Mouse (Mus musculus): ENCODE data around the gene Cnnm4. TPM values are rescaled to one million over a fixed set of nuclear protein-coding genes. Genes with fewer than 3 reads are reported as not detected.

The Cnnm4 gene
- polyA plus RNA-seq, 1 experiment from 2014 or later: 11.4 TPM

DNA sequence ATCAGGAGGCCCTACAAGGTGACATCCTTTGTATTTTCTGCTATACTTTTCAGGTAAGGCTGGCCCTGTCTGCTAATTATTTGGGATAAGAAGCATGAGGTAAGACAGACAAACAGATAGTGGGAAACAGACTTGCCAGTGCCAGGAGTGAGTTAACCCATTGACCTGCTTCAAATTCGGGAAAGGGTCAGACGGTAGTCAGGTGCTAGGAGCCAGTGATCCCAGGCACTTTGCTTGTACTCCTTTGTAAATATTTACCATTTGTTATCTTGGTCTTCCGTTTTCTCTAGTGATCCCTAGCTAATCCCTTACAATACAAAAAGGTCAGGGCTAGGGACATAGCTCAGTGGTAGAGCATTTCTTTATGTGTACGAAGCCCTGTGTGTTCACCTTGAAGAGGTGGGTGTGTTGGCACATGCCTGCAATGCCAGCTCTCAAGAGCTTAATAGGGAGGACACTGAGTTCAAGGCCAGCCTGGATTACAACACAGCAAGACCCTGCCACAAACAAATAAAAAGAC lies 5.7 kb upstream of the Cnnm4 start:
- WGBS: 86% methylated on average over 4 of the region's 4 CpGs
- Histone ChIP-seq H3K9me3 (ENCODE audit: control insufficient read depth, low read length) (no peaks in the 10 kb centered on the region), H3K4me3 (ENCODE audit: low read length) (no peak overlapping the region), H3K9ac (ENCODE audit: low read depth, low read length) (no peak overlapping the region), H3K36me3 (ENCODE audit: control insufficient read depth, insufficient read depth, low read length) (no peaks in the 10 kb centered on the region), H3K4me2 (ENCODE audit: low read length) (no peak overlapping the region), H3K27me3 (replicated peaks; ENCODE audit: control insufficient read depth, insufficient read depth, low read length) (no peaks in the 10 kb centered on the region), H3K4me1 (ENCODE audit: control insufficient read depth, insufficient read depth, low read depth, low read length) (peaks cover 7% of the 10 kb centered on the region), H3K27ac (ENCODE audit: low read depth, low read length) (no peak overlapping the region)
- ATAC-seq: no peak

DNA sequence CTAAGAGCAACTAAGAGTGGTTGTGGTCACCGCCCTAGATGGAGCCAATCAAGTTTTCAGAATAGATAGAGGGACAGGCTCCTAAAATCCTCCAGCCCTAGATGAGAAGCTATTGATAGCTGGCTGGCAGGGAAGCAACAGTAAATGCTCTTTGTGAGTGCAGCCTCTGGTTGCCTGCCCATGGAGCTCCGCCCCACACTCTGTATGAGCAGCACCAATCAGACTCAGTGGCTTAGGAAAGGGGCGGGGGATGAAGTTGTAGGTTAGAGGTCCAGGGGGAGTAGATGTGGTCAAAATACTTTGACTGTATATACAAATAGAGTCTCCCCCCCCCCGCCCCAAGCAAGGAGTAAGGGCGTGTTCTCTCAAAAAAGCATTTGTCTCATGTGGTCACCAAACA lies 4.0 kb upstream of the Cnnm4 start:
- Histone ChIP-seq H3K27ac (ENCODE audit: low read depth, low read length) (no peak overlapping the region), H3K27me3 (replicated peaks; ENCODE audit: control insufficient read depth, insufficient read depth, low read length) (no peaks in the 10 kb centered on the region), H3K9ac (ENCODE audit: low read depth, low read length) (no peak overlapping the region), H3K36me3 (ENCODE audit: control insufficient read depth, insufficient read depth, low read length) (no peaks in the 10 kb centered on the region), H3K4me3 (ENCODE audit: low read length) (no peak overlapping the region), H3K9me3 (ENCODE audit: control insufficient read depth, low read length) (no peaks in the 10 kb centered on the region), H3K4me2 (ENCODE audit: low read length) (no peak overlapping the region), H3K4me1 (ENCODE audit: control insufficient read depth, insufficient read depth, low read depth, low read length) (peaks cover 15% of the 10 kb centered on the region)
- WGBS: 62% methylated on average over 5 of the region's 5 CpGs
- no peak for ATAC-seq

DNA sequence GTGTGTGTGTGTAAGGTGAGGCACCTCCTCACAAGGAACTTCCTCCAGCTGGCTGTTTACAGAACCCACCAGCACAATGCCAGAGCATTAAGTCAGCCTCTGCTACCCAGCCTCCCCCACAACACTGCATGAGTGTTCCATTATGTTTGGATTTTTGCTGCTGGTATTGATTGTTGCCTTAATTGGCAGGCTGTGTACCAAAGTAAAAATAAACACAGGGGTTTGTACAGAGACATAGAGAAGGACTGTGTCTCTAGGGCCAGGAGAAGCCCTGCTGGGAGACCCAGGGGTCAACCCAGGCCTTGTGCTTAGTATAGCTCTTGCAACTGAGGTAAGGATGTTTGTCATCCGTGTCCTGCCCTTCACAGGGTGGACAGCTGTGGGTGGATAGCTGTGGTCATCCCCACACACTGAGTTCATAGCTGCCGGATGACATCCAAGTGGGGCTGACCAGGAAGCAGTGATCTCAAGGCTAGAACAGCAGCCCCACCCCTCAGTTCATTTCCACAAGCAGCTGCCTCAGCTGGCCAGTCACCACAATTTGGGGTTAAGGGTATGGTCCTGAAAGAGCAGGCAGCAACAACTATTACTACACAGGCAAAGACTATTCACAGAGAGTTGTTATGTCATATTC lies 1.5 kb upstream of the Cnnm4 start:
- WGBS: 47% methylated on average over 2 of the region's 2 CpGs
- no peak overlapping the region for H3K4me3 ChIP-seq (ENCODE audit: low read length)
- no peaks in the 10 kb centered on the region for H3K27me3 ChIP-seq (replicated peaks; ENCODE audit: control insufficient read depth, insufficient read depth, low read length)
- no peak for ATAC-seq
- no peak overlapping the region for H3K4me2 ChIP-seq (ENCODE audit: low read length)
- no peaks in the 10 kb centered on the region for H3K9me3 ChIP-seq (ENCODE audit: control insufficient read depth, low read length)
- H3K9ac ChIP-seq (ENCODE audit: low read depth, low read length): no peak overlapping the region
- no peak overlapping the region for H3K27ac ChIP-seq (ENCODE audit: low read depth, low read length)
- H3K36me3 ChIP-seq (ENCODE audit: control insufficient read depth, insufficient read depth, low read length): no peaks in the 10 kb centered on the region
- H3K4me1 ChIP-seq (ENCODE audit: control insufficient read depth, insufficient read depth, low read depth, low read length): peaks cover 38% of the 10 kb centered on the region

DNA sequence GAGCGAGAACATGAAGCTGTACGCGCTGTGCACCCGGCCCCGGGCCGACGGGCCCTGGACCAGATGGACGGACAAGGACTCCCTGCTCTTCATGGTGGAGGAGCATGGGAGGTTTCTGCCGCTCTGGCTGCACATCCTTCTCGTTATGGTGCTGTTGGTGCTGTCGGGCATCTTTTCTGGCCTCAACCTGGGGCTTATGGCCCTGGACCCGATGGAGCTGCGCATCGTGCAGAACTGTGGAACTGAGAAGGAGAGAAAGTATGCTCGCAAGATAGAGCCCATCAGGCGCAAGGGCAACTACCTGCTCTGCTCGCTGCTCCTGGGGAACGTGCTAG lies 653 bp downstream of the Cnnm4 start:
- 15% methylated on average over 18 of the region's 18 CpGs for WGBS
- Histone ChIP-seq H3K4me3 (ENCODE audit: low read length) (peak overlapping the region; percentile 69), H3K36me3 (ENCODE audit: control insufficient read depth, insufficient read depth, low read length) (no peaks in the 10 kb centered on the region), H3K27ac (ENCODE audit: low read depth, low read length) (no peak overlapping the region; the same call in 1 of the 2 replicates), H3K9me3 (ENCODE audit: control insufficient read depth, low read length) (no peaks in the 10 kb centered on the region), H3K27me3 (replicated peaks; ENCODE audit: control insufficient read depth, insufficient read depth, low read length) (no peaks in the 10 kb centered on the region), H3K4me2 (ENCODE audit: low read length) (peak overlapping the region; percentile 87), H3K9ac (ENCODE audit: low read depth, low read length) (peak overlapping the region; percentile 70), H3K4me1 (ENCODE audit: control insufficient read depth, insufficient read depth, low read depth, low read length) (peaks cover 49% of the 10 kb centered on the region)
- ATAC-seq: no peak

DNA sequence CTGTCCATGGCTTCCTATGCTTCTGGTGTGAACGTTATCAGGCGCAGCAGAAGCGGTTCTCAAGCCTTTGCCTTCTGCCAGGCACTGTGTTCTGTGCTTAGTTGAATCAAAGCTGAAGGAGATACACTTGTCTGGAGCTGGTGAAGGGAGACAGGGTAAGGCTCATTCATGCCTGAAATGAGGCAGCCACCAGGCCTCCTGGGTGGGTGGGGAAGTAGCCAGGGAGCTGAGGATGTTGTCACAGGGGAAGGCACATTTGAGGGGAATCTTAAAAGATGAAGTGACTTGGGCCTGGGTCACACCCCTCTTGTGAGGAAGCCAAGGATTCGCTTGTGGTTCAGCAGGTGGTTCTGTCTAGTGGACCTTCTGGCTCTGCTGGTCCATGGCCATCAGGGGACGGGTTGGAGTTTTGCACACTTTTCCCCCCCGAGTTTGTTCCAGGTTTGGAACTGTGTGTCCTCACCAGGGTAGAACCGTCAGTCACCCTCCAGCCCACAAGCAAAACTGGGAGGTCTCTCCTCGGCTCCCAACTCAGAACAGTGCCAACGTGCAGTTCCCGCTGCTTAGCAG lies 1.9 kb downstream of the Cnnm4 start:
- H3K4me2 ChIP-seq (ENCODE audit: low read length): peak overlapping the region; percentile 87
- H3K9ac ChIP-seq (ENCODE audit: low read depth, low read length): no peak overlapping the region
- H3K27me3 ChIP-seq (replicated peaks; ENCODE audit: control insufficient read depth, insufficient read depth, low read length): no peaks in the 10 kb centered on the region
- ATAC-seq: no peak
- H3K9me3 ChIP-seq (ENCODE audit: control insufficient read depth, low read length): no peaks in the 10 kb centered on the region
- 74% methylated on average over 10 of the region's 10 CpGs for WGBS
- H3K4me3 ChIP-seq (ENCODE audit: low read length): peak overlapping the region; percentile 69
- H3K4me1 ChIP-seq (ENCODE audit: control insufficient read depth, insufficient read depth, low read depth, low read length): peaks cover 53% of the 10 kb centered on the region
- no peak overlapping the region for H3K27ac ChIP-seq (ENCODE audit: low read depth, low read length)
- H3K36me3 ChIP-seq (ENCODE audit: control insufficient read depth, insufficient read depth, low read length): no peaks in the 10 kb centered on the region

DNA sequence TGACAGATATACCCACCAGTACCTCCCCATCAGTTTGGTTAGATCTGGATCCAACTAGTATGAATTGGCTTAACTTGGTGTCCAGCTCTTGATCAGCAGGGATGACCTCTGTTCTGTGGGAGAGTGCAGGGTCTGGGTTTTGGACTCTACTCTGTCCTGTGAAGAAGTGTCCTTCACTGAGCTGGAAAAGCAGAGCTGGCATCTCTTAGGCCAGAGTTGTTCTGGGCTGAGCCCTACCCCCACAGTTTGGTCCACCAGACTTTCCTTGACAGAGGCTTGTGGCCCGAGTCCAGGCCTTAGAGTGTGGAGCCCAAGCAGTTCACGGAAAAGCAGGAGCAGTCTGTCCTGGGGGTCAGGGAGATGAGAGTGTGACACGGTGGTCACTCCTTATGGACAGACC lies 3.2 kb downstream of the Cnnm4 start:
- Histone ChIP-seq H3K27ac (ENCODE audit: low read depth, low read length) (no peak overlapping the region), H3K9me3 (ENCODE audit: control insufficient read depth, low read length) (no peaks in the 10 kb centered on the region), H3K4me1 (ENCODE audit: control insufficient read depth, insufficient read depth, low read depth, low read length) (peaks cover 55% of the 10 kb centered on the region), H3K36me3 (ENCODE audit: control insufficient read depth, insufficient read depth, low read length) (no peaks in the 10 kb centered on the region), H3K4me3 (ENCODE audit: low read length) (no peak overlapping the region), H3K27me3 (replicated peaks; ENCODE audit: control insufficient read depth, insufficient read depth, low read length) (no peaks in the 10 kb centered on the region), H3K9ac (ENCODE audit: low read depth, low read length) (peak overlapping the region; percentile 47; the same call in 1 of the 2 replicates), H3K4me2 (ENCODE audit: low read length) (peak overlapping the region; percentile 87)
- no peak for ATAC-seq
- 63% methylated on average over 3 of the region's 3 CpGs for WGBS

DNA sequence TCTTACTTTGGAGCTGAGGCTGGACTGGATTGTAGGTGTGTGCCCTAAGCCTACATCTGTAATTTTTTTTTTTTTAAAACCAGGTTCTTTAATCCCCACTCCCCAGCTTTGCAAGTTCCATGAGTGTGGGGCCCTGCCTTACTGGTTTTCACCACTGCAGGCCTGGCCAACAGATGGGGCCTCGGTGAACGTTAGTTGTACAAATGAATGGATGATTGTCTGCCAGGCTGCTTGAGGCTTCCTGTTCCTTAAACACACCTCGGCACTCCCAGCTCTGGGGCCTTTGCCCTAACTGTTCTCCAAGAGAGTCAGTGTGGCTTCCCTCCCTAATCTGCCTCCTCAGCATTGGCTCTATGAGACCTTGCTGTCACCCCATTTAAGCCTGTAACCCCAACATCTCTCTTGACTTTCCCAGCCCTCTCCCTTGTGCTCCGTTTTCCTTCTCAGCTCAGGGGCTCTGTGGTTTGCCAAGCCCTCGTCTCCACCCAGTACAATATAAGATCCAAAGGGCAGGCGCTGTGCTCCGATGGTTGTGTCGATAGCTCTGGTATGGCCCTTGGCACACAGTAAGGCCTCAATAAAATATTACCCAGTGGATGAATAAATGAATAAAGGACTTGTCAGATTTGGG lies 4.2 kb downstream of the Cnnm4 start:
- no peak for ATAC-seq
- Histone ChIP-seq H3K9ac (ENCODE audit: low read depth, low read length) (peak overlapping the region; percentile 47), H3K4me3 (ENCODE audit: low read length) (peak overlapping the region; percentile 12; the same call in 1 of the 2 replicates), H3K9me3 (ENCODE audit: control insufficient read depth, low read length) (no peaks in the 10 kb centered on the region), H3K36me3 (ENCODE audit: control insufficient read depth, insufficient read depth, low read length) (no peaks in the 10 kb centered on the region), H3K27me3 (replicated peaks; ENCODE audit: control insufficient read depth, insufficient read depth, low read length) (no peaks in the 10 kb centered on the region), H3K4me1 (ENCODE audit: control insufficient read depth, insufficient read depth, low read depth, low read length) (peaks cover 50% of the 10 kb centered on the region), H3K27ac (ENCODE audit: low read depth, low read length) (no peak overlapping the region), H3K4me2 (ENCODE audit: low read length) (peak overlapping the region; percentile 87)
- 43% methylated on average over 8 of the region's 8 CpGs for WGBS

DNA sequence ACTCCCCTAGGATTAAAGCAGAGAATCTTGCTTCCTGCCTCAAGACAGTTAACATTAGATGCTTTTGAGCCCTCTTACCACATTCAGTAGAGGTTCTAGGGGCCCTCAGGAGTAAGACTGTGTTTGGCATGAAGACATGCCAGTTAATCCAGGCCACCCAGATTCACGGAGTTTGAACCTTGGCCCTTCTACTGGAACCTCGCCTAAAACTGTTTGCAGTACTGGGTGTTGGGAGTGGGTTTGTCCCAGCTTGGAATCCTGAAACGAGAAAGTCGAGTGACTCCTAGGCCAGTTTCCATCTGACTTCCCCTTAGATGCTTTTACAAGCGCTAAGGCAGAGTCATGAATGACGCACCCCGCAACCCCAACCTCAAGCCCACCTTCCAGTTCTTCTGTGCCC lies 5.0 kb downstream of the Cnnm4 start:
- H3K4me2 ChIP-seq (ENCODE audit: low read length): no peak overlapping the region
- no peak overlapping the region for H3K27ac ChIP-seq (ENCODE audit: low read depth, low read length)
- no peaks in the 10 kb centered on the region for H3K36me3 ChIP-seq (ENCODE audit: control insufficient read depth, insufficient read depth, low read length)
- H3K27me3 ChIP-seq (replicated peaks; ENCODE audit: control insufficient read depth, insufficient read depth, low read length): no peaks in the 10 kb centered on the region
- H3K4me1 ChIP-seq (ENCODE audit: control insufficient read depth, insufficient read depth, low read depth, low read length): peaks cover 47% of the 10 kb centered on the region
- no peak overlapping the region for H3K9ac ChIP-seq (ENCODE audit: low read depth, low read length)
- WGBS: 82% methylated on average over 7 of the region's 7 CpGs
- no peak for ATAC-seq
- no peaks in the 10 kb centered on the region for H3K9me3 ChIP-seq (ENCODE audit: control insufficient read depth, low read length)
- H3K4me3 ChIP-seq (ENCODE audit: low read length): no peak overlapping the region

DNA sequence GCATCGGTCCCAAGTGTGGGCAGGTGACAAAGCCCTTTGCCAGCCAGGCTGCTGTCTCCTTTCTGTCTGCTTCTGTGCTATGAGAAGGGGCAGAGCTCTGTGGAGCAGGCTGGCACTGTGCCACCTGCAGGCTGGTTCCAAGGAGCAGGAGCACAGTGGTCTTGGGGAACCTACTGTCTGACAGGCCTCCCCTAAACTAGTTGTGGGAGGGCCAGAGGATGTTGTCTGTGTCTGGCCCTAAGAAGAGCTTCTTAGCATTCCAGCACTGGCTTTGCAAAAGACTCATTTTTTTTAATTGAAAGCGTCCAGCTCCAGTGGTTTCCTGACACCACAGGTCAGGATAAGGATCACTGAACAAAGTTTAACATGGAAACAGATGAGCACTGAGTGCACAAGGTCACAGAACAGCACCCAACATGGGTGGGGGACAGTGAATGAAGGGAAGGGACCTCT lies 6.9 kb downstream of the Cnnm4 start:
- no peaks in the 10 kb centered on the region for H3K27me3 ChIP-seq (replicated peaks; ENCODE audit: control insufficient read depth, insufficient read depth, low read length)
- no peak overlapping the region for H3K27ac ChIP-seq (ENCODE audit: low read depth, low read length)
- no peak overlapping the region for H3K9ac ChIP-seq (ENCODE audit: low read depth, low read length)
- no peak overlapping the region for H3K4me2 ChIP-seq (ENCODE audit: low read length)
- H3K4me1 ChIP-seq (ENCODE audit: control insufficient read depth, insufficient read depth, low read depth, low read length): peaks cover 32% of the 10 kb centered on the region
- H3K9me3 ChIP-seq (ENCODE audit: control insufficient read depth, low read length): no peaks in the 10 kb centered on the region
- 37% methylated on average over 2 of the region's 2 CpGs for WGBS
- ATAC-seq: 0 out of 2 replicates have a peak, but pooled peaks have one; percentile 18
- H3K36me3 ChIP-seq (ENCODE audit: control insufficient read depth, insufficient read depth, low read length): no peaks in the 10 kb centered on the region
- H3K4me3 ChIP-seq (ENCODE audit: low read length): no peak overlapping the region

All from hindbrain, embryonic 16.5 days (tissue).